Mouse (Mus musculus): ENCODE data around the gene Casc3. TPM values are rescaled to one million over a fixed set of nuclear protein-coding genes. Genes with fewer than 3 reads are reported as not detected.

Gene Casc3
- polyA plus RNA-seq, 1 experiment from 2014 or later = 7.0 TPM

- DNase-seq = no peak
- peak overlapping the region; percentile 66 for H3K4me2 ChIP-seq (ENCODE audit: low read depth, low read length)
Observed at GRCm38 (mm10) chr11:98767713-98768112, 37.0 kb upstream of the Casc3 start.

GRCm38 (mm10) chr11:98768127-98769006 lies 36.3 kb upstream of the Casc3 start:
- H3K36me3 ChIP-seq (replicated peaks; ENCODE audit: insufficient read depth, low read length) = peaks cover 28% of the 10 kb centered on the region
- H3K9ac ChIP-seq (replicated peaks) = peak overlapping the region; percentile 32; the same call in 1 of the 2 replicates
- H3K4me2 ChIP-seq (ENCODE audit: low read depth, low read length) = peak overlapping the region; percentile 66
- no peaks in the 10 kb centered on the region for H3K9me3 ChIP-seq (ENCODE audit: low read length)
- 32% methylated on average over 37 of the region's 39 CpGs for WGBS (ENCODE audit: insufficient replicate concordance)
- peak overlapping the region; percentile 35; the same call in 1 of the 2 replicates for H3K4me3 ChIP-seq (ENCODE audit: low read depth, low read length)
- no peaks in the 10 kb centered on the region for H3K27me3 ChIP-seq (ENCODE audit: insufficient read depth, low read length)
- TF ChIP-seq CTCF (IDR thresholded peaks at IDR 0.05; ENCODE audit: low read depth) = no peak
- no peak for TF ChIP-seq EP300 (IDR thresholded peaks at IDR 0.05; ENCODE audit: low read depth)
- peaks cover 59% of the 10 kb centered on the region for H3K4me1 ChIP-seq (ENCODE audit: insufficient read depth)
- H3K27ac ChIP-seq (ENCODE audit: low read depth) = peak overlapping the region; percentile 61
- peak; percentile 40 for ATAC-seq
- peak; percentile 47 for DNase-seq

More at GRCm38 (mm10) chr11:98767713-98768112, 37.0 kb upstream of the Casc3 start:
- Histone ChIP-seq H3K27me3 (ENCODE audit: insufficient read depth, low read length) (no peaks in the 10 kb centered on the region), H3K27ac (ENCODE audit: low read depth) (peak overlapping the region; percentile 34; the same call in 1 of the 2 replicates), H3K4me1 (ENCODE audit: insufficient read depth) (peaks cover 53% of the 10 kb centered on the region), H3K4me3 (ENCODE audit: low read depth, low read length) (peak overlapping the region; percentile 35; the same call in 1 of the 2 replicates), H3K9me3 (ENCODE audit: low read length) (no peaks in the 10 kb centered on the region), H3K36me3 (replicated peaks; ENCODE audit: insufficient read depth, low read length) (peaks cover 28% of the 10 kb centered on the region), H3K9ac (replicated peaks) (no peak overlapping the region; the same call in 1 of the 2 replicates)
- TF ChIP-seq CTCF (IDR thresholded peaks at IDR 0.05; ENCODE audit: low read depth) = no peak
- TF ChIP-seq EP300 (IDR thresholded peaks at IDR 0.05; ENCODE audit: low read depth) = no peak
- 23% methylated on average over 4 of the region's 4 CpGs for WGBS (ENCODE audit: insufficient replicate concordance)
- no peak for ATAC-seq

GRCm38 (mm10) chr11:98769007-98769954 lies 35.4 kb upstream of the Casc3 start:
- Histone ChIP-seq H3K4me3 (ENCODE audit: low read depth, low read length) (no peak overlapping the region), H3K36me3 (replicated peaks; ENCODE audit: insufficient read depth, low read length) (peaks cover 23% of the 10 kb centered on the region), H3K27me3 (ENCODE audit: insufficient read depth, low read length) (no peaks in the 10 kb centered on the region), H3K4me1 (ENCODE audit: insufficient read depth) (peaks cover 65% of the 10 kb centered on the region), H3K9ac (replicated peaks) (0 out of 2 replicates have a peak overlapping the region, but pooled peaks have one; percentile 32), H3K4me2 (ENCODE audit: low read depth, low read length) (peak overlapping the region; percentile 66), H3K27ac (ENCODE audit: low read depth) (peak overlapping the region; percentile 61), H3K9me3 (ENCODE audit: low read length) (no peaks in the 10 kb centered on the region)
- 75% methylated on average over 25 of the region's 25 CpGs for WGBS (ENCODE audit: insufficient replicate concordance)
- no peak for TF ChIP-seq CTCF (IDR thresholded peaks at IDR 0.05; ENCODE audit: low read depth)
- TF ChIP-seq EP300 (IDR thresholded peaks at IDR 0.05; ENCODE audit: low read depth) = no peak
- no peak for ATAC-seq
- peak; percentile 16 for DNase-seq

- Histone ChIP-seq H3K9ac (replicated peaks) (no peak overlapping the region), H3K4me3 (ENCODE audit: low read depth, low read length) (no peak overlapping the region), H3K4me2 (ENCODE audit: low read depth, low read length) (no peak overlapping the region), H3K27ac (ENCODE audit: low read depth) (peak overlapping the region; percentile 71), H3K9me3 (ENCODE audit: low read length) (no peaks in the 10 kb centered on the region), H3K36me3 (replicated peaks; ENCODE audit: insufficient read depth, low read length) (peaks cover 18% of the 10 kb centered on the region), H3K4me1 (ENCODE audit: insufficient read depth) (peaks cover 74% of the 10 kb centered on the region), H3K27me3 (ENCODE audit: insufficient read depth, low read length) (no peaks in the 10 kb centered on the region)
- WGBS (ENCODE audit: insufficient replicate concordance) = 81% methylated on average over 25 of the region's 26 CpGs
- TF ChIP-seq EP300 (IDR thresholded peaks at IDR 0.05; ENCODE audit: low read depth) = no peak
- ATAC-seq = no peak
- DNase-seq = peak; percentile 34
Observed at GRCm38 (mm10) chr11:98770096-98770975, 34.4 kb upstream of the Casc3 start.

GRCm38 (mm10) chr11:98771131-98771530 lies 33.6 kb upstream of the Casc3 start:
- ATAC-seq (no peak), DNase-seq (peak; percentile 13)
- no peak overlapping the region for H3K9ac ChIP-seq (replicated peaks)
- no peak overlapping the region for H3K4me2 ChIP-seq (ENCODE audit: low read depth, low read length)
- TF ChIP-seq CTCF (IDR thresholded peaks at IDR 0.05; ENCODE audit: low read depth) (no peak), EP300 (IDR thresholded peaks at IDR 0.05; ENCODE audit: low read depth) (no peak)
- 0 out of 2 replicates have a peak overlapping the region, but pooled peaks have one; percentile 2 for H3K27ac ChIP-seq (ENCODE audit: low read depth)
- 88% methylated on average over 18 of the region's 18 CpGs for WGBS (ENCODE audit: insufficient replicate concordance)
- no peaks in the 10 kb centered on the region for H3K9me3 ChIP-seq (ENCODE audit: low read length)
- no peak overlapping the region for H3K4me3 ChIP-seq (ENCODE audit: low read depth, low read length)
- peaks cover 77% of the 10 kb centered on the region for H3K4me1 ChIP-seq (ENCODE audit: insufficient read depth)
- peaks cover 18% of the 10 kb centered on the region for H3K36me3 ChIP-seq (replicated peaks; ENCODE audit: insufficient read depth, low read length)
- H3K27me3 ChIP-seq (ENCODE audit: insufficient read depth, low read length) = no peaks in the 10 kb centered on the region

All from liver, postnatal 0 days (tissue).